Mouse (Mus musculus) layer of hippocampus, adult 9-11 months (tissue): ENCODE measurements around the gene Pik3c2b.

Experiments
- DNase-seq: peaks from one replicate; pipeline ENCODE4 v3.0.0; 2022

Pik3c2b gene

GRCm38 (mm10) chr1:133073327-133073856, 27.9 kb downstream of the Pik3c2b start:
- DNase-seq: no peak

GRCm38 (mm10) chr1:133074541-133074940, 29.1 kb downstream of the Pik3c2b start:
- no peak for DNase-seq

- no peak for DNase-seq
Observed at GRCm38 (mm10) chr1:133075651-133076400, 30.4 kb downstream of the Pik3c2b start.

- DNase-seq: no peak
Observed at GRCm38 (mm10) chr1:133076681-133077514, 31.4 kb downstream of the Pik3c2b start.

GRCm38 (mm10) chr1:133077606-133078337, 32.3 kb downstream of the Pik3c2b start:
- DNase-seq: no peak

GRCm38 (mm10) chr1:133078338-133078727, 32.9 kb downstream of the Pik3c2b start:
- peak; percentile 31 for DNase-seq

GRCm38 (mm10) chr1:133079509-133079908, 34.0 kb downstream of the Pik3c2b start:
- DNase-seq: no peak

GRCm38 (mm10) chr1:133080079-133080561, 34.7 kb downstream of the Pik3c2b start:
- DNase-seq: no peak

- no peak for DNase-seq
Observed at GRCm38 (mm10) chr1:133080717-133081116, 35.2 kb downstream of the Pik3c2b start.

GRCm38 (mm10) chr1:133083003-133083546, 37.6 kb downstream of the Pik3c2b start:
- DNase-seq: no peak

GRCm38 (mm10) chr1:133083942-133084625, 38.6 kb downstream of the Pik3c2b start:
- no peak for DNase-seq

GRCm38 (mm10) chr1:133084708-133085416, 39.4 kb downstream of the Pik3c2b start:
- no peak for DNase-seq

GRCm38 (mm10) chr1:133085417-133085742, 39.9 kb downstream of the Pik3c2b start:
- no peak for DNase-seq

GRCm38 (mm10) chr1:133086804-133087203, 41.3 kb downstream of the Pik3c2b start:
- DNase-seq: no peak

GRCm38 (mm10) chr1:133087206-133087905, 41.9 kb downstream of the Pik3c2b start:
- no peak for DNase-seq

- no peak for DNase-seq
Observed at GRCm38 (mm10) chr1:133088196-133088595, 42.7 kb downstream of the Pik3c2b start.

GRCm38 (mm10) chr1:133089415-133089814, 43.9 kb downstream of the Pik3c2b start:
- DNase-seq: no peak

GRCm38 (mm10) chr1:133090641-133091040, 45.2 kb downstream of the Pik3c2b start:
- no peak for DNase-seq

- DNase-seq: no peak
Observed at GRCm38 (mm10) chr1:133091483-133091882, 46.0 kb downstream of the Pik3c2b start.

GRCm38 (mm10) chr1:133093719-133094118, 48.3 kb downstream of the Pik3c2b start:
- DNase-seq: no peak
